Mouse (Mus musculus) G1E (cell line): ENCODE measurements around the gene Cyp2d10. TPM values are rescaled to one million over a fixed set of nuclear protein-coding genes. Genes with fewer than 3 reads are reported as not detected.
"Not testable (repeated sequence)": the region's sequence is repeated elsewhere in the genome, so short reads cannot be mapped to it uniquely, and the experiment has no call there.

Source experiments
- ATAC-seq: 2 replicates; pipeline ENCODE4 v1.8.0; 2016; ENCODE audit warnings: mild to moderate bottlenecking; ENCODE audit not compliant: insufficient number of reproducible peaks, poor library complexity, low FRiP score, severe bottlenecking; ENCODE audit errors: extremely low read depth
- DNase-seq: peaks from one replicate; pipeline ENCODE4 v3.0.0; 2012; ENCODE audit warnings: low spot score
- H3K27me3 ChIP-seq: 2 replicates; pipeline ENCODE4 v1.6.1; 2012; ENCODE audit warnings: mild to moderate bottlenecking, low read length, inconsistent platforms; ENCODE audit not compliant: insufficient read depth
- H3K36me3 ChIP-seq: replicated peaks from 2 replicates; pipeline ENCODE3; 2012; ENCODE audit warnings: mild to moderate bottlenecking, inconsistent platforms
- H3K4me1 ChIP-seq: 2 replicates; pipeline ENCODE4 v1.6.1; 2012; ENCODE audit warnings: low read depth, low read length, inconsistent platforms, mixed read lengths; ENCODE audit not compliant: insufficient read depth
- H3K4me3 ChIP-seq: 2 replicates; pipeline ENCODE4 v1.5.1; 2012; ENCODE audit warnings: low read depth, mild to moderate bottlenecking, inconsistent platforms, low read length, moderate library complexity, mixed read lengths
- H3K9me3 ChIP-seq: replicated peaks from 2 replicates; pipeline ENCODE4 v1.6.1; 2012; ENCODE audit warnings: inconsistent platforms
- CTCF ChIP-seq: IDR thresholded peaks from 2 replicates; pipeline ENCODE4 v1.5.1; 2012; ENCODE audit warnings: low read depth, low read length, inconsistent platforms, mixed read lengths
- GATA1 ChIP-seq: IDR thresholded peaks from 2 replicates; pipeline ENCODE4 v1.6.1; 2012; ENCODE audit warnings: borderline replicate concordance, low read length, inconsistent platforms, mixed read lengths
- GATA2 ChIP-seq: IDR thresholded peaks from 2 replicates; pipeline ENCODE4 v1.6.1; 2012; ENCODE audit warnings: low read depth, low read length, inconsistent platforms, borderline replicate concordance
- POLR2AphosphoS5 ChIP-seq: IDR thresholded peaks from 2 replicates; pipeline ENCODE4 v1.6.1; 2012; ENCODE audit warnings: low read depth, low read length, inconsistent platforms; ENCODE audit not compliant: insufficient replicate concordance
- TAL1 ChIP-seq: conservative IDR thresholded peaks from 2 replicates; pipeline ENCODE4 v1.6.1; 2012; ENCODE audit warnings: low read depth, low read length, inconsistent platforms, mixed read lengths
- polyA plus RNA-seq: library from polyadenylated mRNA; stranded (reverse); fragments of >175 nt; gene quantifications from 2 replicates; pipeline ENCODE4 v1.2.3, GENCODE M21; 2012
- total RNA-seq, 2 experiments: library from RNA; stranded (forward) in 1 of 2; stranded (reverse) in 1 of 2; fragments of 200-1000 nt in 1 of 2; fragments of >200 nt in 1 of 2; fragmentation: Nextera tagmentation in 1 of 2; gene quantifications; 2 replicates each; pipeline ENCODE4 v1.2.3; 2014 to 2017

Cyp2d10 gene
- total and polyA plus RNA-seq, 3 experiments, result 0.05 TPM; not detected in 2

DNA sequence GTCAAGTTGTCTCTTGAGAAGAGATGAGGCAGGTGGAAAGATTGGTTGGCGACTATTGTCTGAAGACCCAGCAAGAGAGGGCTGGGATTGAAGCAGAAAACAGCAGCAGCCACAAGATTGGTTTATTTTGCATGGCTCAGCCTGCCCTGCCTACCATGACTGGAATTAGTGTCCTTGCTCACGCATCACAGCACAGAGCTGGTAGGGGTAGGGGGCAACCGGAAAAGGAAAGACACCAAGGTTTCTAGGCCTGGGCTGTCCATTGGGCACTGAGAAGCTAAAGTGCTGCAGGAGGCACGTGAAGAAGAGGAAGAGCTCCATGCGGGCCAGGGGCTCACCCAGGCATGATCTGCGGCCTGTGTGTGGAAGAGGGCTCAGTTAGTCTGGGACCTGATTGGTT is 4.3 kb downstream of the Cyp2d10 start:
- Histone ChIP-seq H3K4me1 (no peaks in the 10 kb centered on the region), H3K9me3 (no peaks in the 10 kb centered on the region), H3K36me3 (no peaks in the 10 kb centered on the region), H3K4me3 (no peak overlapping the region), H3K27me3 (peaks cover 17% of the 10 kb centered on the region)
- no peak for TF ChIP-seq CTCF
- no peak for TF ChIP-seq TAL1
- TF ChIP-seq GATA2, result no peak
- TF ChIP-seq GATA1, result no peak
- TF ChIP-seq POLR2AphosphoS5, result no peak
- ATAC-seq, result no peak
- no peak for DNase-seq

DNA sequence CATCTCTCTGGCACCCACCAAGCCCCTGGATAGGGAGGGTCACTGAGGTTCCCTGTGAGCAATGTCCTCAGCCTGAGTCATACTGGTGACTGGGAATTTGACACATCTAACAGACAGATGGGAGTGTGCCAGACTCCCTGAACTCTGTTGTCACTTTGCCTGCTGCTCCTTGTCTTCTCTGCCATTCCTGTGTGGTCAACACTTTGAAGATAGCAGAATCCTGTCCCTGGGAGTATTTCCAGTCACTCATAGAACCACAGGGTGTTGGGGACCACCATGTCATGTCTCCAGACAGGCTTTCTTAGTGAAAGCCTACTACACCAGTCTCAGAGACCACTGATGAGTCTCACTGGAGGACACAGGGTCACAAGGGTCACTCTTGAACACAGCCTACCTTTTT is 4.9 kb downstream of the Cyp2d10 start:
- DNase-seq, result no peak
- Histone ChIP-seq H3K36me3 (no peaks in the 10 kb centered on the region), H3K9me3 (no peaks in the 10 kb centered on the region), H3K27me3 (peaks cover 12% of the 10 kb centered on the region), H3K4me3 (no peak overlapping the region), H3K4me1 (no peaks in the 10 kb centered on the region)
- no peak for ATAC-seq
- TF ChIP-seq GATA2, result no peak
- TF ChIP-seq TAL1, result no peak
- no peak for TF ChIP-seq CTCF
- TF ChIP-seq POLR2AphosphoS5, result no peak
- no peak for TF ChIP-seq GATA1

DNA sequence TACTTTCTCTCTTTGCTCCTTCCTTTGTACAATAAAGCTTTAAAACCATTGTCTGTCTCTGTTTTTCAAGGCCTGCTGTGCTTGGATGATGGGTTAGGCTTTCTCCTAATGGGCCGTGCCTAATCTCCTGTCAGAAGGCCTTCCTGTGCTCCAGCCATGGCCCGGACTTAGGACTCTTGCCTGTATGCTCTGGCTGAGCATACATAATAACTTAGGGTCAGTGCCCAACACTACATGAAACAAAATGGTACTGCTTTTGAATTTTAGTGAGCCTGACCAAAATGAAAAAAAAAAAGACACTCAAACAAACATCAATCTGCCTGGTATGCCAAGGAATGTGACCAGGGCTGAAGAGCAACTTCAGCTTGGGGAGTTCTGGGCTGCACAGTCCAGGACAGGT is 5.5 kb downstream of the Cyp2d10 start:
- TF ChIP-seq GATA2, result no peak
- TF ChIP-seq CTCF, result no peak
- no peak for TF ChIP-seq TAL1
- TF ChIP-seq GATA1, result no peak
- no peak for TF ChIP-seq POLR2AphosphoS5
- H3K36me3 ChIP-seq, result no peaks in the 10 kb centered on the region
- ATAC-seq (no peak), DNase-seq (no peak)
- H3K4me1 ChIP-seq, result no peaks in the 10 kb centered on the region
- H3K4me3 ChIP-seq, result no peak overlapping the region
- peaks cover 8% of the 10 kb centered on the region for H3K27me3 ChIP-seq
- no peaks in the 10 kb centered on the region for H3K9me3 ChIP-seq

DNA sequence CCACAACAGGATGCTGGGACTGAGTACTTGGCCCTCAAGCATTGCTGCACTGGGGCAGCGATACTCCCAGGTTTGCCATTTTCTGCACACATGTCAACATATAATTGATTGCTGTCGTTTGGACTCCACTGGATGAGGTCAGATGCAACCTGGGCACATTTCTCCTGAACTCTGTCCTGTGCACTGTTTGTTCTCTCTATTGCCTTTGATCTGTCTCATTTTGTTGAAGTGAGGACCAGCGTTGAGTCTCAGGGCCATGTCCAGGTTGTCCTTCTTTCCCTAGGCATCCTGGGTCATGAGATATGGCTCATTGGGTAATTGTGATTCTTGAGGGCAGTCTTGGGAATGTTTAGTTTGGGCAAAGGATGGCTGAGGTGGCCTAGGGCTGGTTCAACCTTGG is 11.0 kb downstream of the Cyp2d10 start:
- not testable (repeated sequence) for H3K27me3 ChIP-seq, H3K4me1 ChIP-seq, H3K4me3 ChIP-seq, DNase-seq, ATAC-seq, H3K36me3 ChIP-seq, H3K9me3 ChIP-seq

DNA sequence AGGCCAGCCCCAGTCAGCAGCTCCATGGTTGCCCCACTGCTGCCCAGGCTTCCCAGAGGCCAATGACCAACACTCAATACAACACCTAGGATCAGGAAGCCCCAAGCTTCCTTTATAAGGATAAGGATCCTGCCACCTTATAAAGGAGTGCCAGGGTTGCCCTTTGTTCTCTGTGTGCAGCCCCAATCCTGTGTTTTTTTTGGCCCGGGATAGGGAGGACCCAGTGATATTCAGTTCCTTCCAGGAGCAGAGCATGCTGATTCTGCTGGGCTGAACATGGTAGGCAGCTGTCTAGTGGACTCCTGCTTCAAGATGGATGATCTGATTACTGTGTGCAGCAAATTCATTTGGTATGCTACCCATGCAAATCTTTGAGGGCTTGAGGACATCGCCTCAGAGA is 13.1 kb downstream of the Cyp2d10 start, which contains the start of gene Cyp2d11:
Gene Cyp2d11 (minus strand): TSS at position 101 of the 400 bp plus-strand sequence.
- H3K9me3 ChIP-seq, H3K27me3 ChIP-seq, H3K4me3 ChIP-seq, ATAC-seq, H3K36me3 ChIP-seq, DNase-seq, H3K4me1 ChIP-seq: not testable (repeated sequence)

DNA sequence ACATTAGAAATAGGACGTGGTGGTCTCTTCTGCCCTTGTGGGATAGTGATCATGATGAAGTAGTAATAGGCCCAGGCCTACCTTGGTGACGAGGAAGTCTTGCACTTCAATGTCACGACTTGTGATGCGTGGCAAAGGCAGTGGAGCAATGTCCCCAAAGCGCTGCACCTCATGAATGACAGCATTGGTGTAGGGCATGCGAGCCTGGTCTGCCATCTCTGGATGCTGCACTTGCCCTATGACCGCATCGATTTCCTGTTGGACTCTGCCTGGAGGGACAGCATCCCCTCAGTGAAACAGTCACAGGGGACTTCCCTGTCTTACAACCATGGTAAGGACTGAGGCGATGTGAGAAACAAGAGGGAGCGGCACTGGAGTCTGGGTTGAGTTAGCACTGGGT is 17.1 kb downstream of the Cyp2d10 start:
- ATAC-seq, H3K4me1 ChIP-seq, H3K9me3 ChIP-seq, H3K36me3 ChIP-seq, H3K4me3 ChIP-seq, DNase-seq: not testable (repeated sequence)
- peaks cover 21% of the 10 kb centered on the region for H3K27me3 ChIP-seq

DNA sequence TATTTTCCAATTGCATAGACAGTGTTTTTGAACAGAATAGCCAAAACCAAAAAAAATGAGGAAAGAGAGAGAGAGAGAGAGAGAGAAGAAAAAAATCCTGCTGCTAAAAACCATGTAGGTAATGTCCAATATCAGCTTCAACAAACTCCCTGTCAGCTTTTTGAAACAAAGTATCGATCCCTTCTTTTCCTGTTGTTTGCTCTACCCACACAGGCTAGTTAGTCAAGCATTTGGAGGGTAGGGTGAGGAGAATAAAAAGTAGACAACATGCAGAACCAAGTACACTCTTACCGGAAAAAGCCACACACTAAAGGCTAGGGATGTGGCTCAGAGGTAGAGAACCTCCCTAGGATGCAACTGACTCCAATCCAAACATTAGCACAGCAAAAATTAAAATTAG is 21.3 kb downstream of the Cyp2d10 start:
- no peak overlapping the region for H3K4me3 ChIP-seq
- TF ChIP-seq GATA2 (no peak), CTCF (no peak), POLR2AphosphoS5 (no peak), GATA1 (no peak), TAL1 (no peak)
- peaks cover 24% of the 10 kb centered on the region for H3K27me3 ChIP-seq

More for the DNA sequence above, 21.3 kb downstream of the Cyp2d10 start:
- ATAC-seq, result no peak
- no peak for DNase-seq
- Histone ChIP-seq H3K4me1 (no peaks in the 10 kb centered on the region), H3K36me3 (no peaks in the 10 kb centered on the region), H3K9me3 (no peaks in the 10 kb centered on the region)
